Mouse (Mus musculus): ENCODE results near the gene Csdc2. TPM values are rescaled to one million over a fixed set of nuclear protein-coding genes. Genes with fewer than 3 reads are reported as not detected.

Gene Csdc2
- polyA plus RNA-seq, 1 experiment from 2014 or later: 11.8 TPM

GRCm38 (mm10) chr15:81955414-81955813, 18.9 kb downstream of the Csdc2 start:
- DNase-seq (no peak), ATAC-seq (ENCODE audit: insufficient read depth) (no peak)
- Histone ChIP-seq H3K4me3 (ENCODE audit: low read depth, low read length) (no peak overlapping the region), H3K4me2 (no peak overlapping the region), H3K36me3 (ENCODE audit: insufficient read depth) (peaks cover 30% of the 10 kb centered on the region; the same call in 1 of the 2 replicates), H3K9ac (no peak overlapping the region), H3K27me3 (ENCODE audit: insufficient read depth, low read length) (no peaks in the 10 kb centered on the region), H3K9me3 (ENCODE audit: low read depth, low read length) (no peaks in the 10 kb centered on the region), H3K27ac (ENCODE audit: low read depth) (no peak overlapping the region), H3K4me1 (ENCODE audit: insufficient read depth) (no peaks in the 10 kb centered on the region)
- no peak for TF ChIP-seq CTCF (IDR thresholded peaks at IDR 0.05; ENCODE audit: low read depth)
- 89% methylated on average over 15 of the region's 15 CpGs for WGBS

- no peaks in the 10 kb centered on the region for H3K9me3 ChIP-seq (ENCODE audit: low read depth, low read length)
- no peak overlapping the region for H3K27ac ChIP-seq (ENCODE audit: low read depth)
- H3K4me2 ChIP-seq: no peak overlapping the region
- no peak for ATAC-seq (ENCODE audit: insufficient read depth)
- peak; percentile 79 for TF ChIP-seq CTCF (IDR thresholded peaks at IDR 0.05; ENCODE audit: low read depth)
- H3K4me3 ChIP-seq (ENCODE audit: low read depth, low read length): no peak overlapping the region
- DNase-seq: peak; percentile 65
- WGBS: 55% methylated on average over 8 of the region's 8 CpGs
- no peaks in the 10 kb centered on the region for H3K4me1 ChIP-seq (ENCODE audit: insufficient read depth)
- no peak overlapping the region for H3K9ac ChIP-seq
- no peaks in the 10 kb centered on the region for H3K27me3 ChIP-seq (ENCODE audit: insufficient read depth, low read length)
- peaks cover 22% of the 10 kb centered on the region; the same call in 1 of the 2 replicates for H3K36me3 ChIP-seq (ENCODE audit: insufficient read depth)
These were observed 19.9 kb downstream of the Csdc2 start for GRCm38 (mm10) chr15:81956457-81956856.

- Histone ChIP-seq H3K9me3 (ENCODE audit: low read depth, low read length) (no peaks in the 10 kb centered on the region), H3K4me2 (no peak overlapping the region), H3K27ac (ENCODE audit: low read depth) (no peak overlapping the region), H3K4me3 (ENCODE audit: low read depth, low read length) (no peak overlapping the region), H3K9ac (no peak overlapping the region), H3K27me3 (ENCODE audit: insufficient read depth, low read length) (no peaks in the 10 kb centered on the region), H3K4me1 (ENCODE audit: insufficient read depth) (no peaks in the 10 kb centered on the region), H3K36me3 (ENCODE audit: insufficient read depth) (peaks cover 19% of the 10 kb centered on the region; the same call in 1 of the 2 replicates)
- TF ChIP-seq CTCF (IDR thresholded peaks at IDR 0.05; ENCODE audit: low read depth): no peak
- WGBS: 79% methylated on average over 11 of the region's 11 CpGs
- no peak for DNase-seq
- no peak for ATAC-seq (ENCODE audit: insufficient read depth)
These were observed 21.0 kb downstream of the Csdc2 start for GRCm38 (mm10) chr15:81957598-81957997.

- DNase-seq (no peak), ATAC-seq (ENCODE audit: insufficient read depth) (no peak)
- H3K27ac ChIP-seq (ENCODE audit: low read depth): no peak overlapping the region
- no peaks in the 10 kb centered on the region for H3K27me3 ChIP-seq (ENCODE audit: insufficient read depth, low read length)
- no peak overlapping the region for H3K4me3 ChIP-seq (ENCODE audit: low read depth, low read length)
- H3K4me1 ChIP-seq (ENCODE audit: insufficient read depth): no peaks in the 10 kb centered on the region
- WGBS: 86% methylated on average over 3 of the region's 3 CpGs
- H3K9me3 ChIP-seq (ENCODE audit: low read depth, low read length): no peaks in the 10 kb centered on the region
- no peak overlapping the region for H3K4me2 ChIP-seq
- peaks cover 18% of the 10 kb centered on the region; the same call in 1 of the 2 replicates for H3K36me3 ChIP-seq (ENCODE audit: insufficient read depth)
- H3K9ac ChIP-seq: no peak overlapping the region
- no peak for TF ChIP-seq CTCF (IDR thresholded peaks at IDR 0.05; ENCODE audit: low read depth)
These were observed 22.3 kb downstream of the Csdc2 start for GRCm38 (mm10) chr15:81958906-81959305.

GRCm38 (mm10) chr15:81960171-81961077, 23.9 kb downstream of the Csdc2 start, which contains the start of gene Pmm1:
TSS of gene Pmm1 (minus strand) at chr15:81960930.
- peak within 1 kb of the TSS; percentile 60 for H3K9ac ChIP-seq
- peak; percentile 77 for TF ChIP-seq CTCF (IDR thresholded peaks at IDR 0.05; ENCODE audit: low read depth)
- 0 out of 2 replicates have a peak, but pooled peaks cover 4% of the 10 kb centered on the region for H3K36me3 ChIP-seq (ENCODE audit: insufficient read depth)
- H3K27ac ChIP-seq (ENCODE audit: low read depth): peak within 1 kb of the TSS; percentile 88
- no peaks in the 10 kb centered on the region for H3K4me1 ChIP-seq (ENCODE audit: insufficient read depth)
- DNase-seq (peak; percentile 100), ATAC-seq (ENCODE audit: insufficient read depth) (peak; percentile 97)
- WGBS: under 1% methylated on average over 77 of the region's 77 CpGs
- H3K27me3 ChIP-seq (ENCODE audit: insufficient read depth, low read length): no peaks in the 10 kb centered on the region
- H3K4me2 ChIP-seq: peak within 1 kb of the TSS; percentile 94
- no peaks in the 10 kb centered on the region for H3K9me3 ChIP-seq (ENCODE audit: low read depth, low read length)
- peak within 1 kb of the TSS; percentile 59 for H3K4me3 ChIP-seq (ENCODE audit: low read depth, low read length)

GRCm38 (mm10) chr15:81961078-81961451, 24.5 kb downstream of the Csdc2 start:
- WGBS: under 1% methylated on average over 8 of the region's 8 CpGs
- no peak overlapping the region for H3K27ac ChIP-seq (ENCODE audit: low read depth)

GRCm38 (mm10) chr15:81964262-81964661, 27.7 kb downstream of the Csdc2 start:
- Histone ChIP-seq H3K36me3 (ENCODE audit: insufficient read depth) (no peaks in the 10 kb centered on the region), H3K4me1 (ENCODE audit: insufficient read depth) (no peaks in the 10 kb centered on the region), H3K4me2 (no peak overlapping the region), H3K9me3 (ENCODE audit: low read depth, low read length) (no peaks in the 10 kb centered on the region), H3K27ac (ENCODE audit: low read depth) (no peak overlapping the region), H3K27me3 (ENCODE audit: insufficient read depth, low read length) (no peaks in the 10 kb centered on the region), H3K9ac (no peak overlapping the region), H3K4me3 (ENCODE audit: low read depth, low read length) (no peak overlapping the region)
- no peak for TF ChIP-seq CTCF (IDR thresholded peaks at IDR 0.05; ENCODE audit: low read depth)
- ATAC-seq (ENCODE audit: insufficient read depth) (no peak), DNase-seq (no peak)
- 33% methylated on average over 1 of the region's 1 CpGs for WGBS

More at GRCm38 (mm10) chr15:81961078-81961451, 24.5 kb downstream of the Csdc2 start:
- TF ChIP-seq CTCF (IDR thresholded peaks at IDR 0.05; ENCODE audit: low read depth): no peak
- no peaks in the 10 kb centered on the region for H3K36me3 ChIP-seq (ENCODE audit: insufficient read depth)
- ATAC-seq (ENCODE audit: insufficient read depth) (no peak), DNase-seq (no peak)
- peak overlapping the region; percentile 94 for H3K4me2 ChIP-seq
- H3K4me3 ChIP-seq (ENCODE audit: low read depth, low read length): peak overlapping the region; percentile 59
- no peak overlapping the region for H3K9ac ChIP-seq
- no peaks in the 10 kb centered on the region for H3K27me3 ChIP-seq (ENCODE audit: insufficient read depth, low read length)
- H3K4me1 ChIP-seq (ENCODE audit: insufficient read depth): no peaks in the 10 kb centered on the region
- no peaks in the 10 kb centered on the region for H3K9me3 ChIP-seq (ENCODE audit: low read depth, low read length)

Data from lung, embryonic 14.5 days (tissue).